Mouse (Mus musculus): Measurements from ENCODE around the gene 1700018G05Rik. TPM values are rescaled to one million over a fixed set of nuclear protein-coding genes. Genes with fewer than 3 reads are reported as not detected.
"Not testable (repeated sequence)": the region's sequence is repeated elsewhere in the genome, so short reads cannot be mapped to it uniquely, and the experiment has no call there.

The 1700018G05Rik gene
- total and polyA plus RNA-seq, 3 experiments, result not detected

- no peaks in the 10 kb centered on the region for H3K79me2 ChIP-seq (ENCODE audit: control insufficient read depth, insufficient read depth, low read length, poor library complexity)
- no peaks in the 10 kb centered on the region for H3K27me3 ChIP-seq (ENCODE audit: control insufficient read depth in 1 of 2, insufficient read depth in 2 of 2, low read length in 2 of 2)
- H3K9ac ChIP-seq (ENCODE audit: control insufficient read depth, low read depth, low read length, poor library complexity, severe bottlenecking), result no peak overlapping the region
- H3K9me3 ChIP-seq (replicated peaks; ENCODE audit: insufficient read depth, low read length), result no peaks in the 10 kb centered on the region
- H3K36me3 ChIP-seq (ENCODE audit: control insufficient read depth in 1 of 2, insufficient read depth in 2 of 2, low read length in 2 of 2), result no peaks in the 10 kb centered on the region
- H3K4me3 ChIP-seq (ENCODE audit: control insufficient read depth in 1 of 2, insufficient read depth in 1 of 2, low read depth in 2 of 2, low read length in 2 of 2), result no peak overlapping the region
- DNase-seq (ENCODE audit: low read depth, low spot score), result no peak
- no peak for TF ChIP-seq MYC (IDR thresholded peaks at IDR 0.05; ENCODE audit: low read depth, low read length)
- no peaks in the 10 kb centered on the region for H3K4me1 ChIP-seq (ENCODE audit: control insufficient read depth in 1 of 2, insufficient read depth in 2 of 2, low read length in 2 of 2)
- H3K27ac ChIP-seq (ENCODE audit: control insufficient read depth, low read depth, low read length), result no peak overlapping the region
Observed at GRCm38 (mm10) chrX:102936743-102937142, 8.6 kb downstream of the 1700018G05Rik start.

GRCm38 (mm10) chrX:102950136-102950535 is 22.0 kb downstream of the 1700018G05Rik start:
- H3K4me3 ChIP-seq (ENCODE audit: control insufficient read depth in 1 of 2, insufficient read depth in 1 of 2, low read depth in 2 of 2, low read length in 2 of 2), result not testable (repeated sequence)

GRCm38 (mm10) chrX:102958917-102959316 is 30.7 kb downstream of the 1700018G05Rik start:
- Histone ChIP-seq H3K27ac (ENCODE audit: control insufficient read depth, low read depth, low read length) (no peak overlapping the region), H3K79me2 (ENCODE audit: control insufficient read depth, insufficient read depth, low read length, poor library complexity) (no peaks in the 10 kb centered on the region), H3K9me3 (replicated peaks; ENCODE audit: insufficient read depth, low read length) (no peaks in the 10 kb centered on the region), H3K27me3 (ENCODE audit: control insufficient read depth in 1 of 2, insufficient read depth in 2 of 2, low read length in 2 of 2) (no peaks in the 10 kb centered on the region), H3K4me3 (ENCODE audit: control insufficient read depth in 1 of 2, insufficient read depth in 1 of 2, low read depth in 2 of 2, low read length in 2 of 2) (no peak overlapping the region), H3K4me1 (ENCODE audit: control insufficient read depth in 1 of 2, insufficient read depth in 2 of 2, low read length in 2 of 2) (no peaks in the 10 kb centered on the region), H3K9ac (ENCODE audit: control insufficient read depth, low read depth, low read length, poor library complexity, severe bottlenecking) (no peak overlapping the region), H3K36me3 (ENCODE audit: control insufficient read depth in 1 of 2, insufficient read depth in 2 of 2, low read length in 2 of 2) (no peaks in the 10 kb centered on the region)
- TF ChIP-seq RAD21 (IDR thresholded peaks at IDR 0.05; ENCODE audit: low read depth, low read length) (no peak; the same call in 1 of the 2 replicates), MAX (IDR thresholded peaks at IDR 0.05; ENCODE audit: low read length) (no peak), POLR2AphosphoS5 (IDR thresholded peaks at IDR 0.05; ENCODE audit: borderline replicate concordance, low read depth, low read length) (no peak), EP300 (IDR thresholded peaks at IDR 0.05; ENCODE audit: low read depth in 1 of 2, low read length in 2 of 2) (no peak), JUND (IDR thresholded peaks at IDR 0.05; ENCODE audit: low read depth, low read length) (no peak), BHLHE40 (IDR thresholded peaks at IDR 0.05; ENCODE audit: borderline replicate concordance, low read depth, low read length) (no peak), HCFC1 (IDR thresholded peaks at IDR 0.05; ENCODE audit: low read depth, low read length) (no peak), GABPA (IDR thresholded peaks at IDR 0.05; ENCODE audit: low read depth, low read length) (no peak), TAL1 (IDR thresholded peaks at IDR 0.05; ENCODE audit: low read length) (no peak), MAFK (IDR thresholded peaks at IDR 0.05; ENCODE audit: borderline replicate concordance, low read depth, low read length) (no peak), ETS1 (IDR thresholded peaks at IDR 0.05; ENCODE audit: low read depth, low read length) (no peak), POLR2AphosphoS2 (IDR thresholded peaks at IDR 0.05; ENCODE audit: low read length) (no peak), MYC (IDR thresholded peaks at IDR 0.05; ENCODE audit: low read depth, low read length) (no peak), USF2 (IDR thresholded peaks at IDR 0.05; ENCODE audit: borderline replicate concordance in 1 of 2, insufficient read depth in 1 of 2, low read depth in 1 of 2, low read length in 2 of 2) (no peak), NRF1 (IDR thresholded peaks at IDR 0.05; ENCODE audit: insufficient read depth, low read depth, low read length, poor library complexity, severe bottlenecking) (no peak), USF1 (IDR thresholded peaks at IDR 0.05; ENCODE audit: low read depth, low read length) (no peak), TBP (IDR thresholded peaks at IDR 0.05; ENCODE audit: low read depth, low read length) (no peak), CHD1 (IDR thresholded peaks at IDR 0.05; ENCODE audit: low read depth, low read length) (no peak)
- DNase-seq (ENCODE audit: low read depth, low spot score), result no peak

More at GRCm38 (mm10) chrX:102950136-102950535, 22.0 kb downstream of the 1700018G05Rik start:
- not testable (repeated sequence) for H3K79me2 ChIP-seq (ENCODE audit: control insufficient read depth, insufficient read depth, low read length, poor library complexity); H3K9me3 ChIP-seq (replicated peaks; ENCODE audit: insufficient read depth, low read length); DNase-seq (ENCODE audit: low read depth, low spot score); H3K4me1 ChIP-seq (ENCODE audit: control insufficient read depth in 1 of 2, insufficient read depth in 2 of 2, low read length in 2 of 2); H3K9ac ChIP-seq (ENCODE audit: control insufficient read depth, low read depth, low read length, poor library complexity, severe bottlenecking); H3K27ac ChIP-seq (ENCODE audit: control insufficient read depth, low read depth, low read length); H3K36me3 ChIP-seq (ENCODE audit: control insufficient read depth in 1 of 2, insufficient read depth in 2 of 2, low read length in 2 of 2); H3K27me3 ChIP-seq (ENCODE audit: control insufficient read depth in 1 of 2, insufficient read depth in 2 of 2, low read length in 2 of 2)
